Mouse (Mus musculus) megakaryocyte, adult 5-6 weeks (primary cell): Measurements from ENCODE around the gene Abca13. TPM values are rescaled to one million over a fixed set of nuclear protein-coding genes. Genes with fewer than 3 reads are reported as not detected.
"Not testable (repeated sequence)": the region's sequence is repeated elsewhere in the genome, so short reads cannot be mapped to it uniquely, and the experiment has no call there.

Source experiments
- ATAC-seq: 2 replicates; pipeline ENCODE4 v1.8.0; 2016; ENCODE audit warnings: mild to moderate bottlenecking, inconsistent platforms; ENCODE audit not compliant: poor library complexity, severe bottlenecking
- total RNA-seq, 2 experiments: library from RNA; stranded (forward) in 1 of 2; stranded (reverse) in 1 of 2; fragments of 153-499, 151-499 nt in 1 of 2; fragments of 221-1000, 200-1000 nt in 1 of 2; gene quantifications; 2 replicates each; pipeline versions ENCODE4 v1.2.3 to v1.2.4; 2015 to 2017

Abca13 gene
- total RNA-seq, 2 experiments from 2014 or later = 13.4 to 14.7 TPM

DNA sequence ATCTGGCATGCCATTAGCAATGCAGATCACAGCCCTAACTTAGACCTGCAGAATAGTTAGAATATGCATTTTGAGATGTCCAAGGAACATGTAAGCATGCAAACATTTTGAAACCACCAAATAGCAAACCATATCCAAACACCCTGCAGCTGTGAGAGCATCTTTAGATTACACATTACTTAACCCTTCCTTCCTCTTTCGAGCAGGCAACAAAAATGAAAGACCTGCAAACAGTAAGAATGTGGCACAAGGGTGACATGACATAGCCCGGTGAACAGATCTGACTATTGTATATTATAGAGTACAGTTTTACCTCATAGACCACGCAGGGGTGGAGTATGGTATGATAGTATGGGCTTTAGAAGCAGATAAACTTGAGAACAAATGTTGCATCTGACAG lies 93.5 kb downstream of the Abca13 start:
- peak; percentile 93 for ATAC-seq

DNA sequence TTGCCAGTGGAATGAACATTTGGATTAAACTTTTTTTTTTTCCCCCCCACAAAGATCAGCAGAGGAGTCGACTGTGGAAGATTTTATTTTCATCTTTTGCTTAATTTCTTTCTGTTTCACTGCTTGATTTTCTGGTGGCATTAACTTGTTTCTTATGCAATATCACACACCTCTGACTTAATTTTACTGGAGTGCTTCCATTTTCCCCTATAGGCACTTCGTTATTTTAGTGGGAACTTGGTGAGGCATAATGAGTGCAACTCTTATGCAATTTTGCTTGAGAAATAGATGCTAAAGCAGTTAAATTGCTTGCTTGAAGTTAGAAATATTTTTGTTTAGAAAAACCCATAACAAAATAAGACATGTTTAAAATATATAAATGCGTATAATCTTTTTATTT lies 94.0 kb downstream of the Abca13 start:
- ATAC-seq = peak; percentile 84

DNA sequence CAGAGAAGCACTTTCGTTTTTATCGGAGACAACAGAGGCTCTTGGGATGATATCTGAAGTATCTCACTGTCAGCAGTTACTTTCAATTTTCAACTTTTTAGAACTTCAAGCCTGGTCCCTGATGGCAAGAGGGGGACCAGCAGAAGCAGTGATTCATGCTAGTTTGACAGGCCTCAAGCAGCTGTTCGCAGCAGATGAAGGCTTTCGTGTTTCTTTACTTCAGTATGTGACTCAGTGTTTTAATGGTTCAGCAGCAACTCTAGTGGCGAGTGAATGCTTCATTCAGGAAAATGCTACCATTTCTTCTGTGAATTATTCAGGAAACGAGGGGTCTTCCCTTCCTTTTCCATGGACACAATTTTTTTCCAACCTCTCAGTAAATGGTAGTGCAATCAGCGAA lies 99.4 kb downstream of the Abca13 start:
- ATAC-seq = no peak

DNA sequence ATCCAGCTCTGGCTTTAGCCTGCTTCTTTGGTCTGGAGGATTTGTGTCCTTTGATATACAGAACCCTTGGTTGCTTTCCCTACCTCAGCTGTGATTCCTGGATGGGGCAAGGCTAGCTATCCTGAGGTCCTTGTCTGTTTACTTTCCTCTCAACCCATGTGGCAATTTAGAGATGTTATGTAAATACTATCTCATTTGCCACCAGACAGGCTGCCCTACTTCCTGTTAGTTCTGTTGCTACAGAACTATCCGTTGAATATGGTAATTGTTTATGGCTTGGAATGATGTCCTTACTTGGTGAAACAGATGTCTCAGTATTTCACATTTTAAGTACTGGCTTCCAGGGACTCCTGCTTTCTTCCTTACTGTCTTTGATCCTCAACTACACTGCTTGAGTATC lies 107.9 kb downstream of the Abca13 start:
- ATAC-seq = peak; percentile 71

- ATAC-seq = no peak
Measured at GRCm38 (mm10) chr11:9305450-9305849, 113.7 kb downstream of the Abca13 start.

DNA sequence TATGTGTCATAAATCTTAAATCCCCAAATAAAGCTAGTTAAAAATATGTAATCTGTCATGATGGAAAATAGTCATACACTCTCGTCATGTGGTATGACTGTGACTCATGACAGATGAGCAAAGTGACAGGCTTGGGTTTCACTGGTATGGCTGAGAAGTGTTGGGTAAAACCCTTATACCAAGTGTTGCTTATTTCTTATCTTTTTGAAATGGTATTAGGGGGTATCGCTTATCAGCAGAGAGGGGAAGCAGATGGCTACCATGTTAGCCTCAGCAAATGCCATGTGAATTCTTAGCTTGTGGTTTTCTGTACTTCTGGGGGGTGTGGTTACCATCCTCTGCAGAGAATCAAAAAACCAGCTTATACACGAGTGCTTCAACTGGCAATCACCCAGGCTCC lies 124.8 kb downstream of the Abca13 start:
- peak; percentile 41 for ATAC-seq

DNA sequence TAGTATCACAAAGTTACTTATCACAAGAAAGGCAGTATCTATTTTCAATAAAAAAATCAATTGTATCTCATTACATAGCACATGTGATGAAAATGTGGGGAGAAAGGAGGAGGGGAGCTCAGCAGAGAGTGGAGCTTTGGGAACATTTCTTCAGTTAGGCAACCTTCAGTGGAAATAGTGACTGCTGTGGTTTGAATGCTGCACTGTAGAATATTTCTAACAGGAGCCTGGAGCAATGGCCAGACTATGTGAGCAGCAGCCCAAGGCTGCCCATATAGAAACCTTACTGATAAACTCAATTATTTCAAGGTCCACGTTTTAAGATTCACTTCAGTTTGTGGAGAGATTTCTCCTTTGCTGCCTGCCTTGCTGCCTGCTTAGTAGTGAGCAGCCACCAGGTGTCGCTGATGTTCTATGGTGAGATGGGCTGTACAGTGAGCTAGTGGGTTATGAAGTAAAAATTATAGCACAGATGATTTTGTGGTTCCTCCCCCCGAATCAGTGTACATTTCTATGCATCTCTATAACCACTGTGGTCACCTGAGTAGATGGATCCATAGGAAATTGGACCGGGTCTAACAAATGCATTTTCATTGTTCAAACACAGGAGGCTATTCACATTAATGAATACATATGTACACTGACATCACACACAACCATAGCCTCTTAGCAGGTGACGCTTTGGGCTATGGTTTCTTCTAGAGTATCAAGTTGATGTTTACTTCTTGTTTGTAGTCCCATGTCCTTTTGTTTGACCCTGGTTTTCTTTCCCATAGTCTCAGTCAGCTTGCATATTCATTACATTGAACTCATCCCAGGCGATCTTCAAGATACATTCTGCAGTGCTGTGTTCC lies 125.6 kb downstream of the Abca13 start:
- peak; percentile 92 for ATAC-seq

GRCm38 (mm10) chr11:9338151-9338550 lies 146.4 kb downstream of the Abca13 start:
- ATAC-seq = no peak

GRCm38 (mm10) chr11:9347724-9348123 lies 156.0 kb downstream of the Abca13 start:
- 0 out of 2 replicates have a peak, but pooled peaks have one; percentile 33 for ATAC-seq

GRCm38 (mm10) chr11:9373160-9373559 lies 181.4 kb downstream of the Abca13 start:
- peak; percentile 99 for ATAC-seq

DNA sequence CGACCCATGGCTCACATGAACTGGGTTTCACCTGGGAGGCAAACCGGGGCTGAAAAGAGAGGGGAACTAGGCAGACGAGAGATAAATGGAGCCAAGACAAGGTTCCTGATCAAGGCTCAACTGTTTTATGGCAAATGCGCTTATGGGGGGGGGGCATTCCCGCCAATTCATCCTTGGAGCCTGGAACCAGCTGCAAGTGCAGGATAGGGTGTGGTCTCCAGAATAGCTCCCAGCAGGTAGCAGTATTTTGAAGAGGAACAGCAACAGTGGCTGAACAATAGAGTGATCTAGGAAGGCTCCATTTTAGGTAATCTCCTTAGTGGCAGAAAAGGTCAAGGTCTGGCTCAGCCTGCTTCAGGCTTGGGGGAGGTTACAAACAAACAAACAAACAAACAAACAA lies 182.7 kb downstream of the Abca13 start:
- ATAC-seq = not testable (repeated sequence)

- peak; percentile 77 for ATAC-seq
Measured at GRCm38 (mm10) chr11:9388520-9388919, 196.8 kb downstream of the Abca13 start.

GRCm38 (mm10) chr11:9416946-9417345 lies 225.2 kb downstream of the Abca13 start:
- peak; percentile 43; the same call in 1 of the 2 replicates for ATAC-seq

GRCm38 (mm10) chr11:9420205-9420604 lies 228.5 kb downstream of the Abca13 start:
- no peak for ATAC-seq

DNA sequence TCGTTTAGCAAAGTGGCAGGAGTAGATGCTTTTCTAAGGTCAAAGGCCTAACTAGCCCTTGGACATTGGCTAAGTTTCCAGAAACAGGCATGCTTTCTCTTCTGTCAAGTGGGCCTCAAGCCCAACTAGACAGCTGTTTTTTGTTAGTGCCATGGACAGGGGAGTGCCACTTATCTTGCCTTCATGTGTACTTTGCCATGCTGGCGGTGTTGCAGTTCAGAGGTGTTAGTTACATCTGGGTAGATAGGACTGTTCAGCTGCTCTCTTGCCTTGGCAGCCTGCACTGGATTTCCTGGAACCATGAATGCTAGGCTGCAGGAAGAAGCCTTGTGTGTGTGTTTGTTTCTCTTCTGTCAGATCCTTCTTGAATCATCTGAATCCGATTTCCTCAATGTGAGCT lies 235.7 kb downstream of the Abca13 start:
- ATAC-seq = no peak

DNA sequence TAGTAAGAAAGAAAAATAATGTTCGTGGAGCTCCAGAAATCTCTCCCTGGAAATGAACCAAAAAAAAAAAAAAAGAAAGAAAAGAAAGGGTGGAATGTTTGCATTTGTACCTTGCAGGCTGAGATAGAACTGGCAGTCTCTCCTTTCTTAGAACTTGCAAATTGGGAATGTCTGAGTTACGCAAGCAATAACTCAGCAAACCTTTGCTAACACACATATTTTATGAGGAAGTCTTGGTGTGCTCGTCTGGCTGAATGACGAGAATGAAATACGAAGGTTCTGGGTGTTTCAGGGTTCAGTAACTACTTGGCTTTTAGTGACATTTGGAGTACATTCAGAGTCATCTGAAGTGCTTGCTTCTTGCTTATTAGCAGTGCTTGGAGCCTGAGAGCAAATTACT lies 241.1 kb downstream of the Abca13 start:
- ATAC-seq = no peak

- ATAC-seq = no peak
Measured at GRCm38 (mm10) chr11:9436617-9437016, 244.9 kb downstream of the Abca13 start.

GRCm38 (mm10) chr11:9439781-9440180 lies 248.0 kb downstream of the Abca13 start:
- ATAC-seq = no peak

DNA sequence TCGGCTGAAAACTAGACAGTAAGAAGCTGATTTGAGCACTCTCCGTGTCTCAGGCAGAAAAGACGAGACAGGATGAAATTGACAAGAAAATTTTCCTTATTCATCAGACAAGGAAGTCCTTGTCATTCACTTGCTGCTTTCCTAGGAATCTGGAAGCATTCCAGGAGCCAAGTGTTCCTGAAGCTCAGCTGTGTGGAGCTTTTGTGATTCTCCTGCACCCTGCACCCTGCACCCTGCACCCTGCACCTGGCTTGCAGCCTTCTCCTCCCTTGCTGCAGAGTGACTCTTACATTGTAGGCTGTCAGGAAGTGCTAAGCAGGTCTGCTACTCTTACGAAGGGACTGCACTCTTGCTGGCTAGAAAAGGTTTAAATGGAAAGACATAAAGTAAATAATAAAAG lies 249.4 kb downstream of the Abca13 start:
- ATAC-seq = no peak

DNA sequence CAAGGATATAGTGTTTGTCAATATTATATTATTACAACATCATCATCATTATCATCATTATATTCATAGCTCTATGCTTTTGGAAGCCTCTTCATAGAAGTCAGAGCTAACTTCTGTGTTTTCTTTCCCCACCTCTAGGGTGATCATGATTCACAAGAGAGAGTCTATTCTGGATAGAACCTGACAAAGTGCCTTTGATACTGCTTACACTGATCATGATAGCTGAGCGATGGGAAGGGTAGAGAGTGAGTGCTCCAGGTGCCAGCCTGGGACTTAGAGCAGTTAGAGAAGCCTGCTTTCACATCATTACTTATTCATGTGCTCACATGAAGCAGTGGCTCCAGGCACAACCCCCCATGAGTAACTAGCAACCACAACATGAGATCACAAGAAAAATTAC lies 280.7 kb downstream of the Abca13 start:
- ATAC-seq = no peak

GRCm38 (mm10) chr11:9481511-9481910 lies 289.8 kb downstream of the Abca13 start:
- peak; percentile 77 for ATAC-seq

DNA sequence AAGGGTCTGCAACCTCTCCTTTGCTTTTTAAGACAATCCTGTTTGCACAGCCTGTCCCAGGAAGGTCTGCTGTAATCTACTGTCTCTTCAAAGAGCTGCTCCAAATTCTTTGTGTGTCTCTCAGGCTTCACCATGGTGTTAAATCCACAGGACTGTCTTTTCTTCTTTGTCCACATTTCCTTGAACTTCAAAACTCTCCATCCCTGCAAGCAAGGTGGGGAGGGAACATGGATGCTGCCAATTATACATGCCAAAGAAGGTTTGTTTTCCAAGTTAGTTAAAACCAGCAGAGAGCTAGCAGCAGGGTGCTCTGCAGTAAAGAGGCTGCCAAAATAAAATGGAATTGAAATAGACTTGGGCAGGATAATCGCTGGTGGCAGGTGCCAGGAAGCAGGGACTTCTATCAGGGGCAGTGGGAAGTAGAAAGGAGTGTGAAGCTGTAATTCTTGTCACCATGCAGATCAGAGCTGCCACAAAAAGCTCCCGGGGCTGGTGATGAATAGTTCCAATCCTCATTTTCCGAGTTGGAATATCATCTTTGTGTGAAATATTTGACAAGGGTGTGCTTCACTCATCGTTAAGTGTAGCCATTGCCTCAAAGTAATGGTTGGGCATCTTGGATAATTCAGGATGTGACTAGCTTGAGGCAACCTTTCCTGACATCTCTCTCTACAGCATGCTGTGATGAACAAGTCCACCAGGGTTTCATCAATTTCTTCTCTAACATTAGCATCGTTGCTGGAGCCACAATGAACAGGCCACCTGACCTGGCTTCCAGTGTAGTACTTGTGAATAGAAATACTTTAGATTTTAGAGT lies 308.8 kb downstream of the Abca13 start:
- ATAC-seq = no peak
